Mouse (Mus musculus): ENCODE results near the gene Dmkn.
"Not testable (repeated sequence)": the region's sequence is repeated elsewhere in the genome, so short reads cannot be mapped to it uniquely, and the experiment has no call there.

Gene Dmkn

GRCm38 (mm10) chr7:30811757-30812290 lies 48.3 kb downstream of the Dmkn start:
- DNase-seq (ENCODE audit: low read depth, low spot score): no peak

DNA sequence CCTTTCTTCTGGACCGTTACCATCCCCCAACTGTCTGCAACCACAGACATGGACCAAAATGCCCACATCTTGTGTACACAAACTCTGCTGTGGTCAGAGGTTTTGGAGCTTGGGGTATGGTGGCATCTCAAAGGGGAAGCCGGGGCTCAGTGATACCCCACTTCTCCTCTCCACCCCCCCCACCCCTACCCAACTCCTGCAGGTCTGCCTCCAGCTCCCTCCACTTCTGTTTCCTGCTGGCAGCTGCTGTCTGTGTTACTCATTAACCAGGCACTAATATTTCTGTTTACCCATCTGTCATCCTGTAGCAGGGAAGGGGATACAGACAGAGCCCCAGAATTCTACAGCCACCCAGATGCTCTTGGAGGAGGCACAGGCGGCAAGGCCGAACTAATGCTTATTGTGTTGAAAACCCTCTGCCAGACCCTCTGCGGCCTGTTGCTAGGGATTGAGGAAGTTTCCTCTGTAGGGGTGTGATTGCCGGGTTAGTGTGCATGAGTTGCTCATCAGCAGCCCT lies 48.8 kb downstream of the Dmkn start:
- DNase-seq (ENCODE audit: low read depth, low spot score): no peak

DNA sequence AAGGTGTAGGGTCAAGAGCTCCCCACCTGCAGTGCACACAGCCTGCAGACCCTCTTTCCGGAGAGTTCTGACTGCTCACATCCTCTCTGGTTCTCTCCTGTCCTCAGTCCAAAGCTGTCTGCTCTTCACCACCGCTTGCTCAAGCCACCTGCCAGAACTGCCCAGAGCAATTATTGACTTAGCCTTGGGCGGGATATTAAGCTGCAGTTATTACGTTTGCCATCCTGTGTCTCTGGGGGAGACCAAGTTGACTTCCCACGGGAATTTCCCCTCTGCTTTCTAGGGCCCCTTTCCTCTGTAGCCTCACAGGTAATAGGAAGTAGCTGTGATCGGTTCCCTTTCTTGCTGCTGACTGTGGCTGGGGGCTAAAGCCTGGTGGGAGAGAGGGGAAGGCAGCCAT lies 56.6 kb downstream of the Dmkn start:
- DNase-seq (ENCODE audit: low read depth, low spot score): no peak

DNA sequence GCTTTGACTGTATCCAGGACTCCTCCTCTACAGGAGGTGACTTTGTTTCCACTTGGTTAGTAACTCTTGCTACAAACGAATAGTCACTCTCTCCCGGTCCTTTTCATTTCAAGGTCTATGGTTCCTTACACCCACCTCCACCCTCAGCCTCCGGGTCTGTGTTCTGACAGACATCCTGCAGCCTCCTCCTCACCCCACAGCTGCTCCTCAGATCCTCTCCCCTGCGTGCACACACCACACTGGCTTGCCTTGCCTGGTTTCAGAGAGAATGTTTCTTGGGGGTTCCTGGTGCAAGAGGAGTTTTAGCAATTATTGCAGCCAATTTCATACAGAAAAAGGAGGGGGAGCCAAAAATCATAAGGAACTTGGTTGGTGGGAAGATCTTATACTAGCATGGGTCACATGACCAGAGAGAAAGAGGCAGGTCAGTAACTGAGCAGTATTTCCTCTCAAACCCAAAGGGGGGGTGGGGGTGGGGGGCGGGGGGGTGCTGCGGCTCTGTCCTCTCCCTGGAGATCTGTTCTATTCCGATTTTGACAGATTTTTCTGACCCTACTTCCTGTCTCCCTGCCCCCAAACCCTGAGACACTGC lies 57.4 kb downstream of the Dmkn start:
- DNase-seq (ENCODE audit: low read depth, low spot score): no peak

- no peak for DNase-seq (ENCODE audit: low read depth, low spot score)
Measured at GRCm38 (mm10) chr7:30821532-30821931, 58.0 kb downstream of the Dmkn start.

GRCm38 (mm10) chr7:30823675-30824074 lies 60.1 kb downstream of the Dmkn start, which contains the start of gene Ffar2:
TSS of gene Ffar2 (minus strand) at chr7:30823775.
- DNase-seq (ENCODE audit: low read depth, low spot score): no peak

DNA sequence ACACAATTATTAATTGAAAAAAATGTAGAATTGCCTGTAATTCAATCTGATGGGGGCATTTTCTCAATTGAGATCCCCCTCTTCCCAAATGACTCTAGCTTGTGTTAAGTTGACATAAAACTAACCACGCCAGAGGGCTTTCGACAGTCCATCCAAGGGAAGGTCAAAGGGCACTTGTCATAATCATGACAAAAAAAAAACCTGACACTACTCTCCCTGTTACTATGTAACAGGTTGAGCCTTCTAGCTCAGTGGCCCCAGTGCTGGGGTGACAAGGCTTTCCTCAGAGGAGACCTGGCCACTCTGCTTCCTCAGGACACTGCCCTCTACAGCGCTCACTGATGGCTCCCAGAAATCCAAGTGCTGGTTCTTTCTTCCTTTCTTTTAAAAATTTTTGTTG lies 60.8 kb downstream of the Dmkn start:
- no peak for DNase-seq (ENCODE audit: low read depth, low spot score)

- no peak for DNase-seq (ENCODE audit: low read depth, low spot score)
Measured at GRCm38 (mm10) chr7:30826660-30827059, 63.1 kb downstream of the Dmkn start.

- DNase-seq (ENCODE audit: low read depth, low spot score): not testable (repeated sequence)
Measured at GRCm38 (mm10) chr7:30828871-30829270, 65.3 kb downstream of the Dmkn start.

DNA sequence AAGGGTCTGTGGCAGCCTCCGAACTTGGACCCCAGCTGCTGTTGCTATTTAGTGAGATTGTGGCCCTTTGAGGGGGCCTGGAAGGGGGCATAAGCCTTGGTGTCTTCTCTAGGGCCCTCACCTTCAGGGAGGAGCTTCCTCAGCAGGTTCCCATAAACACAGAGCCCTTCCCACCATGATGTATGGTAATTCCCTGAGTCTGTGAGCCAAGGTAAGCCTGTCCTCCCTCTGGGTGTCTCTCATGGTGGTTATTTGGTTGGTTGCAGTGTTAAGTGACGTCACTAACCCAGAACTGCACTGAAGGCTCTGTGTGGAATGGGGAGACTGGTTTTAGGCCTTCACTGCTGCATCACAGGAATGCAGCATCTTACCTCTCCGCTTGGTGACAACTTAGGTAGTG lies 65.9 kb downstream of the Dmkn start:
- DNase-seq (ENCODE audit: low read depth, low spot score): no peak
